Comparison of ENCODE assay signal across 15 mouse cellular contexts in genomic region chr11:20806659-20807058, GRCm38 (mm10).
"Had no signal": no experiment of that assay in that cellular context is flagged by ENCODE, and none has a peak within 500 bp of the region (broad histone marks: within the 10 kb centered on the region; RNA-seq: fewer than 3 reads in every experiment).

No protein-coding gene starts in this region.

- H3K36me3 ChIP-seq: kidney, embryonic 15.5 days; limb, embryonic 12.5 days; liver, embryonic 13.5 days; lung, embryonic 15.5 days; neural tube, embryonic 12.5 days had no signal

- H3K4me3 ChIP-seq: kidney, embryonic 15.5 days; limb, embryonic 12.5 days; liver, embryonic 13.5 days; lung, embryonic 15.5 days; neural tube, embryonic 12.5 days had no signal

- DNase-seq: kidney, postnatal 14 days; layer of hippocampus, adult 9-11 months; layer of hippocampus, postnatal 36 days; liver; liver, embryonic 13.5 days; liver, postnatal 0 days; lung, postnatal 14 days; midbrain, embryonic 14.5 days; thymus, postnatal 14 days had no signal

- H3K4me2 ChIP-seq: kidney, embryonic 15.5 days; limb, embryonic 12.5 days; liver, embryonic 13.5 days; lung, embryonic 15.5 days; neural tube, embryonic 12.5 days had no signal

- ATAC-seq: liver, postnatal 0 days had no signal

- H3K9me3 ChIP-seq: kidney, embryonic 15.5 days; limb, embryonic 12.5 days; liver, embryonic 13.5 days; lung, embryonic 15.5 days; neural tube, embryonic 12.5 days had no signal

- H3K4me1 ChIP-seq: liver, embryonic 13.5 days; lung, embryonic 15.5 days; neural tube, embryonic 12.5 days had no signal

- H3K9ac ChIP-seq: kidney, embryonic 15.5 days; limb, embryonic 12.5 days; liver, embryonic 13.5 days; liver, postnatal 0 days; lung, embryonic 15.5 days; neural tube, embryonic 12.5 days had no signal

- H3K27ac ChIP-seq: kidney, embryonic 15.5 days; limb, embryonic 12.5 days; liver, embryonic 13.5 days; lung, embryonic 15.5 days; macrophage; neural tube, embryonic 12.5 days; stomach, postnatal 0 days had no signal

- H3K27me3 ChIP-seq: lung, embryonic 15.5 days; neural tube, embryonic 12.5 days had no signal
